ENCODE assay signal across 8 mouse cellular contexts in the genomic region with DNA sequence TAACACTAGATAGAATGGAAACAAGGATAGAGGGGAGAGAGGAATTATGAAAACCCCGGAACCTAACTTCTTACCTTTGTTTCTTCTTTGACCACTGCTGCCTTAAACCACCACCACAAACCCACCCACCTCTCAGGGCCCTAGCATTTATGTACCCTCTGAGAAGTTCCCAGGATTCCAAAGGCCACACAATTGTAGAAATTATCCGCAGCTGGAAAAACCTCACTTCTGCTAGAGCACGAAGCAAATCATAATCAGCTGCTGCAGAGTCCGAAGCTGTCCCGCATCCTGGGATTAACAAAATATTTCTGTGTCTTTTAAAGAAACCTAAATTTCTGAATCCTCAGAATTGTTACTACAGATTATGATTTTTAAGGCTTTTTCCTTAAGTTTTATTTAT. TPM values are rescaled to one million over a fixed set of nuclear protein-coding genes. Genes with fewer than 3 reads are reported as not detected.
DNase-seq lines count a peak whose midpoint lies in the region; ATAC-seq and TF ChIP-seq lines count a peak whose summit lies in the region.

A gene (minus strand): TSS at position 101 of the 400 bp plus-strand sequence.

- no peaks in the 10 kb centered on the region for H3K27me3 ChIP-seq in thymus, adult 2 months (ENCODE audit: control insufficient read depth, insufficient read depth, low read length)
- no peaks in the 10 kb centered on the region for H3K27me3 ChIP-seq in forebrain, embryonic 11.5 days (ENCODE audit: control insufficient read depth, insufficient read depth, low read length)
- no peaks in the 10 kb centered on the region for H3K27me3 ChIP-seq in limb, embryonic 12.5 days

- peak within 1 kb of the TSS; percentile 82; the same call in 1 of the 2 replicates for H3K27ac ChIP-seq in thymus, adult 2 months (ENCODE audit: control insufficient read depth, insufficient read depth, low read length)
- H3K27ac ChIP-seq in forebrain, embryonic 11.5 days (ENCODE audit: low read depth, low read length): no peak within 1 kb of the TSS
- no peak within 1 kb of the TSS for H3K27ac ChIP-seq in limb, embryonic 12.5 days
- H3K27ac ChIP-seq in olfactory bulb, adult 2 months (ENCODE audit: insufficient read depth, low read depth, low read length): no peak within 1 kb of the TSS

- no peak for DNase-seq in thymus, adult 2 months
- DNase-seq in thymus, postnatal 36 days: no peak
- DNase-seq in forebrain, embryonic 11.5 days (ENCODE audit: low spot score): no peak
- DNase-seq in heart, postnatal 25 days (ENCODE audit: low spot score): no peak
- no peak for DNase-seq in spleen, postnatal 10 days (ENCODE audit: low spot score in 2 of 2)
- no peak for DNase-seq in cerebellum, adult 9-11 months

- H3K4me1 ChIP-seq in thymus, adult 2 months (replicated peaks; ENCODE audit: control insufficient read depth, insufficient read depth, low read length): peaks cover 6% of the 10 kb centered on the region
- H3K4me1 ChIP-seq in forebrain, embryonic 11.5 days (replicated peaks; ENCODE audit: control insufficient read depth, insufficient read depth, low read length): peaks cover 6% of the 10 kb centered on the region
- peaks cover 8% of the 10 kb centered on the region; the same call in 1 of the 2 replicates for H3K4me1 ChIP-seq in limb, embryonic 12.5 days (replicated peaks)
- 0 out of 2 replicates have a peak, but pooled peaks cover 2% of the 10 kb centered on the region for H3K4me1 ChIP-seq in olfactory bulb, adult 2 months (ENCODE audit: control insufficient read depth, insufficient read depth, low read length)

- ATAC-seq in forebrain, embryonic 11.5 days (replicated peaks; ENCODE audit: low FRiP score): no peak
- ATAC-seq in limb, embryonic 12.5 days (ENCODE audit: insufficient number of reproducible peaks, insufficient read depth, low FRiP score, low TSS enrichment, low read depth): no peak

- no peak for TF ChIP-seq CTCF in thymus, adult 2 months (IDR thresholded peaks at IDR 0.05; ENCODE audit: borderline replicate concordance, control insufficient read depth, extremely low read depth, insufficient read depth, low read length, poor library complexity)
- no peak for TF ChIP-seq CTCF in olfactory bulb, adult 2 months (IDR thresholded peaks at IDR 0.05; ENCODE audit: insufficient read depth, low read depth, low read length)

- no peaks in the 10 kb centered on the region for H3K36me3 ChIP-seq in thymus, adult 2 months (ENCODE audit: control insufficient read depth, insufficient read depth, low read length)
- H3K36me3 ChIP-seq in forebrain, embryonic 11.5 days (ENCODE audit: control insufficient read depth, insufficient read depth, low read length): no peaks in the 10 kb centered on the region
- no peaks in the 10 kb centered on the region for H3K36me3 ChIP-seq in limb, embryonic 12.5 days

- H3K4me2 ChIP-seq in forebrain, embryonic 11.5 days (ENCODE audit: low read depth, low read length, severe bottlenecking): no peak within 1 kb of the TSS
- H3K4me2 ChIP-seq in limb, embryonic 12.5 days: no peak within 1 kb of the TSS

- H3K9me3 ChIP-seq in forebrain, embryonic 11.5 days (ENCODE audit: control insufficient read depth, low read length): no peaks in the 10 kb centered on the region
- no peaks in the 10 kb centered on the region for H3K9me3 ChIP-seq in limb, embryonic 12.5 days

- TF ChIP-seq POLR2A in thymus, adult 2 months (IDR thresholded peaks at IDR 0.05; ENCODE audit: control insufficient read depth, extremely low read depth, insufficient read depth, low read length, poor library complexity): no peak
- no peak for TF ChIP-seq POLR2A in olfactory bulb, adult 2 months (IDR thresholded peaks at IDR 0.05; ENCODE audit: insufficient read depth, low read depth, low read length)

- WGBS in thymus, adult 2 months: 98% methylated on average over 5 of the region's 5 CpGs
- 97% methylated on average over 5 of the region's 5 CpGs for WGBS in forebrain, embryonic 11.5 days
- 93% methylated on average over 5 of the region's 5 CpGs for WGBS in limb, embryonic 12.5 days
- 94% methylated on average over 5 of the region's 5 CpGs for WGBS in olfactory bulb, adult 2 months

- H3K9ac ChIP-seq in forebrain, embryonic 11.5 days (ENCODE audit: low read length): no peak within 1 kb of the TSS
- H3K9ac ChIP-seq in limb, embryonic 12.5 days (replicated peaks): no peak within 1 kb of the TSS

- intact Hi-C loops in heart, postnatal 25 days (cut with DNase I): loop anchor here (10.0 kb wide), 1 partner anchor 284 kb away; no protein-coding TSS in a partner anchor

- H3K4me3 ChIP-seq in thymus, adult 2 months (ENCODE audit: control insufficient read depth, insufficient read depth, low read length): no peak within 1 kb of the TSS
- no peak within 1 kb of the TSS for H3K4me3 ChIP-seq in forebrain, embryonic 11.5 days (ENCODE audit: low read depth, low read length)
- H3K4me3 ChIP-seq in limb, embryonic 12.5 days (replicated peaks): no peak within 1 kb of the TSS
- H3K4me3 ChIP-seq in olfactory bulb, adult 2 months (ENCODE audit: insufficient read depth, low read depth, low read length): no peak within 1 kb of the TSS

RNA-seq across cellular contexts. Expression of the gene that starts here (rescaled TPM):
- 127 and 147 TPM in 2 replicates for polyA plus RNA-seq in thymus, adult 2 months (2012; rRNA removed)
- polyA plus RNA-seq in forebrain, embryonic 11.5 days (2014; fragmentation: Nextera tagmentation; extraction: Ambion mirVana): 44.7 and 51.0 TPM in 2 replicates
- 10 to 100 TPM; 25.0 to 29.0 TPM for total RNA-seq in heart, postnatal 25 days (2021)
- polyA plus RNA-seq in limb, embryonic 12.5 days (2016; fragmentation: Nextera tagmentation; extraction: Ambion mirVana): 45.9 and 46.7 TPM in 2 replicates
- polyA plus RNA-seq in olfactory bulb, adult 2 months (2012; ENCODE audit: insufficient read depth, insufficient read length, low replicate concordance, missing spikeins): 64.3 and 103 TPM in 2 replicates
